Mouse (Mus musculus): ENCODE measurements around the gene Tspan4.

DNA sequence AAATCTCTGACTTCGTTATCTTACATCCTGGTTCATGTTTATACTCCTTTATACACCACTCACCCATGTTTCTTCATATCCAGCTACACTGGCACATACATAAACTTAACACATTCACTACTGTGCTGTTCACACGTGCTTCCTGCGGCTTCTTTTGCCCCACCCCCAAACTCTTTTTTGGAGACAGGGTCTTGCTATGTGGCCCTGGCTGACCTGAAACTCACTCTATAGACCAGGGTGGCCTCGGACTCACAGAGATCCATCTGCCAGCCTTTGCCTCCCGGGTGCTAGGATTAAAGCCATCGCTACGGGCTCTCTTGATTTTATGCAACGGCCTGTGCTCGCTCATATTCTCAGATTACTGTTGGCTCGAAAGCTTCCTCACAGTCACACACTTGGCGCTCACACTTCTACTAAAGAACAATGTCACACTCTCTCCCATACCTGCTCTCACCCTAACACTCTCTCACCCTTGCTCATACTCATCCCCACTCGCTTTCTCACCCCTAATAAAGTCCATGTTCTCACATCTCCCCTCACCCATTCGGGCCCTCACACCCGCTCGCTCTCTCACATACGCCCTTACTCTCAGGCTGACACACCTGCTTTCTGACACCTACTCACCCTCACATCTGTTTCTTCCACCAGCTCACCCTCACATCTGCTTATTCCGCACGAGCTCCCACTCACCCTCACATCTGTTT is 64.0 kb downstream of the Tspan4 start:
- TF ChIP-seq POLR2AphosphoS2 (IDR thresholded peaks at IDR 0.05; ENCODE audit: insufficient read length, low read depth) (no peak), POLR2A (IDR thresholded peaks at IDR 0.05; ENCODE audit: insufficient read length, low read depth) (no peak), TCF12 (IDR thresholded peaks at IDR 0.05; ENCODE audit: insufficient read depth, poor library complexity, severe bottlenecking) (no peak), E2F4 (IDR thresholded peaks at IDR 0.05; ENCODE audit: insufficient read depth) (no peak), SRF (IDR thresholded peaks at IDR 0.05; ENCODE audit: control insufficient read depth, insufficient read length, low read depth) (no peak), MAX (IDR thresholded peaks at IDR 0.05; ENCODE audit: low read depth) (no peak)

Data from myocyte (in vitro differentiated cells).